Mouse (Mus musculus) small intestine, adult 2 months (tissue): ENCODE measurements around the gene Nat8f3.
"Not testable (repeated sequence)": the region's sequence is repeated elsewhere in the genome, so short reads cannot be mapped to it uniquely, and the experiment has no call there.

Source experiments
- CTCF ChIP-seq: fragments of 200-500 bp; IDR thresholded peaks from 2 replicates; pipeline ENCODE4 v1.5.1; 2012; ENCODE audit warnings: low read depth, mild to moderate bottlenecking, control low read depth, inconsistent platforms, low read length, moderate library complexity, mixed read lengths; ENCODE audit not compliant: insufficient replicate concordance, insufficient read length; ENCODE audit errors: extremely low read depth
- POLR2A ChIP-seq: fragments of 200-500 bp; IDR thresholded peaks from 2 replicates; pipeline ENCODE4 v1.6.1; 2012; ENCODE audit warnings: low read depth, mild to moderate bottlenecking, control low read depth, inconsistent platforms, low read length, moderate library complexity

DNA sequence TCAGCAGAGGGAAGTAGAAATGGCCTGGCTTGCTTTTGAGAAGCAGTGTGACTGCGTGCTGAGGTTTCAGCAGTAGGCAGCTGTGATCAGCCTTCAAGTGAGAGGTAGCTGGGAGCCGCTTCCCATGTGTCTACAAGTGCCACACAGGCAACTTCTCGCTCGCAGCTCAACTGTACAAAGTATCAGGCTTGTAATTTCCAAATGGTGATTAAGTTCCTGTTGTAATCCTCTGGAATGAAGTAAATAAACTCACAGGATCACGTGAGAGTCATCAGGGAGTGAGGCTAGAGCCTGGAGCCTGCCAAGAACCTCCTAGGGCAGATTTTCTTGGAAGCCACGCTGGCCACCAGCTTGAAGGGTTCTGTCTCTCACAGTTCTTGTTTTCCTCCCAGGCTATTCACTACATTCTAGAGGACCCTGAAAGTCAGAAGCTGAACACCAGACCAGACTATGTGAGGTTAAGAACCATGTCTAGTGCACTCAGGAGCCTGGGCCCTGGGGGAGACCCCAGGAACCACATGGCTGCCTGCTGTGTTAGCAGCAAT lies 9.8 kb downstream of the Nat8f3 start:
- not testable (repeated sequence) for TF ChIP-seq CTCF, POLR2A
